Mouse (Mus musculus) olfactory bulb, adult 2 months (tissue): Measurements from ENCODE around the gene Zbtb38.

Experiments used
- CTCF ChIP-seq: fragments of 200-500 bp; IDR thresholded peaks from 2 replicates; pipeline ENCODE4 v1.5.1; 2012; ENCODE audit warnings: low read depth, mild to moderate bottlenecking, low read length, moderate library complexity; ENCODE audit not compliant: insufficient read depth
- POLR2A ChIP-seq: fragments of 200-500 bp; IDR thresholded peaks from 2 replicates; pipeline ENCODE4 v1.6.1; 2012; ENCODE audit warnings: mild to moderate bottlenecking, low read depth, low read length, moderate library complexity; ENCODE audit not compliant: insufficient read depth

- TF ChIP-seq POLR2A, result no peak
- no peak for TF ChIP-seq CTCF
Observed at GRCm38 (mm10) chr9:96729537-96730310, 22.9 kb downstream of the Zbtb38 start.
